Mouse (Mus musculus) forebrain, postnatal 0 days (tissue): Measurements from ENCODE around the gene Rhebl1. TPM values are rescaled to one million over a fixed set of nuclear protein-coding genes. Genes with fewer than 3 reads are reported as not detected.

ENCODE experiments used
- ATAC-seq: fragments of 200-750 bp; cut with Nextera tagmentation; 2 replicates; pipeline ENCODE4 v1.8.0; 2017; ENCODE audit warnings: mild to moderate bottlenecking, moderate library complexity
- DNase-seq: peaks from one replicate; pipeline ENCODE4 v3.0.0-alpha.2; 2015
- H3K27ac ChIP-seq: fragments of 300-500 bp; sonication (generic); 2 replicates; pipeline ENCODE4 v1.5.1; 2014; ENCODE audit warnings: low read depth, mild to moderate bottlenecking, antibody characterized with exemption, low read length, moderate library complexity, mixed read lengths
- H3K27me3 ChIP-seq: fragments of 300-500 bp; sonication (generic); 2 replicates; pipeline ENCODE4 v1.6.1; 2014; ENCODE audit warnings: mild to moderate bottlenecking, low read length, mixed read lengths; ENCODE audit not compliant: insufficient read depth
- H3K36me3 ChIP-seq: fragments of 300-500 bp; sonication (generic); 2 replicates; pipeline ENCODE4 v1.6.1; 2014; ENCODE audit warnings: mild to moderate bottlenecking, moderate library complexity; ENCODE audit not compliant: insufficient read depth
- H3K4me1 ChIP-seq: fragments of 300-500 bp; sonication (generic); 2 replicates; pipeline ENCODE4 v1.6.1; 2014; ENCODE audit warnings: antibody characterized with exemption; ENCODE audit not compliant: insufficient read depth
- H3K4me2 ChIP-seq: fragments of 300-500 bp; sonication (generic); 2 replicates; pipeline ENCODE4 v1.6.1; 2014; ENCODE audit warnings: low read depth, mild to moderate bottlenecking, moderate library complexity
- H3K4me3 ChIP-seq: fragments of 300-500 bp; sonication (generic); 2 replicates; pipeline ENCODE4 v1.5.1; 2014; ENCODE audit warnings: low read depth, low read length, mixed read lengths
- H3K9ac ChIP-seq: fragments of 300-500 bp; sonication (generic); 2 replicates; pipeline ENCODE4 v1.6.1; 2014; ENCODE audit warnings: mild to moderate bottlenecking
- H3K9me3 ChIP-seq: fragments of 300-500 bp; sonication (generic); 2 replicates; pipeline ENCODE4 v1.6.1; 2016; ENCODE audit warnings: low read length
- CTCF ChIP-seq: sonication (generic); IDR thresholded peaks from 2 replicates; pipeline ENCODE4 v1.5.1; 2016; ENCODE audit warnings: antibody characterized with exemption, control low read depth, low read depth
- WGBS: fragments of 180-500 bp; shearing (Covaris S2); extraction: QIAGEN DNeasy Blood & Tissue Kit; methylation state at CpG from one replicate; pipeline ENCODE4 v1.1.7; 2014; 5-methylcytosine and 5-hydroxymethylcytosine counted together
- polyA plus RNA-seq: library from polyadenylated mRNA; unstranded; fragments of >200 nt; fragmentation: Nextera tagmentation; extraction: Ambion mirVana; gene quantifications from 2 replicates; pipeline ENCODE4 v1.2.1, GENCODE M21; 2015
- total RNA-seq: library from RNA; depleted of rRNA; stranded (reverse); fragments of >200 nt; gene quantifications from 2 replicates; pipeline ENCODE4 v1.2.3, GENCODE M21; 2014

Rhebl1 gene
- total and polyA plus RNA-seq, 2 experiments from 2014 or later = 16.5 to 34.1 TPM

DNA sequence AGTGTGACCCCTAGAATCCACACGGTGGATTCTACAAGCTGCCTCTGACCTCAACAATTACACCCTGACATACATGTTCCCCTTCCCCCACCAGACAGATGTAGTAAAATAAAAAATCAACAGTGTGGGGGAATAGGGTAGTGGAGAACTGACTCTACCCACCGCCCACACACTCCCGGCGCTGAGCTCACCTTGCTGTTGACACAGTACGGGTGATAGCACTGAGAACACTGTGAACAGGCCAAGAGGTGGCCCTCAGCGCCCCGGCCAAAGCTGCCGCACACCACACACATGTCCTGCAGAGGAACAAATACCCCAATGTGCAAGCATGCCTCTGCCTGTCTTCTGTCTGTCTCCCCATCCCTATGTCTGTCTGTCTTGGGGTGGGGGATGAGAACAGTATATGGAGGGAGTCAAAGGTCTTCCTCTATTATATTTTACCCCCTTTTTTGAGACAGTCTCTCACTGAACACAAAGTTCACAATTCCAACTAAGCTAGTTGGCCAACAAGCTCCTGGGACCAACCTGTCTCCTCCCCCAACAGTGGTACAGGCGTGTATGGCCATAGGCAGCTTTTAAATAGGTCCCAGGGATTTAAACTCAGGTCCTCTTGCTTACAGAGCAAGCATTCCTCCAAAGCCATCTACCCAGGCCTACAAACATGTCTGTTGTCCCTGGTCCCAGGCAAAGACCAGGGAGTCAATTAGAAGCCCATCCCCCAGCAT is 34.9 kb downstream of the Rhebl1 start:
- Histone ChIP-seq H3K4me2 (no peak overlapping the region), H3K27me3 (no peaks in the 10 kb centered on the region), H3K9ac (no peak overlapping the region), H3K36me3 (peaks cover 98% of the 10 kb centered on the region), H3K4me3 (no peak overlapping the region), H3K27ac (no peak overlapping the region), H3K4me1 (no peaks in the 10 kb centered on the region), H3K9me3 (no peaks in the 10 kb centered on the region)
- 85% methylated on average over 9 of the region's 9 CpGs for WGBS
- ATAC-seq = no peak
- no peak for TF ChIP-seq CTCF
- no peak for DNase-seq

- ATAC-seq (no peak), DNase-seq (no peak)
- Histone ChIP-seq H3K4me2 (no peak overlapping the region), H3K9me3 (no peaks in the 10 kb centered on the region), H3K4me1 (no peaks in the 10 kb centered on the region), H3K27ac (no peak overlapping the region), H3K9ac (no peak overlapping the region), H3K36me3 (peaks cover 98% of the 10 kb centered on the region), H3K4me3 (no peak overlapping the region), H3K27me3 (no peaks in the 10 kb centered on the region)
- no peak for TF ChIP-seq CTCF
- 93% methylated on average over 16 of the region's 16 CpGs for WGBS
Measured at GRCm38 (mm10) chr15:98854214-98854613, 40.1 kb downstream of the Rhebl1 start.

DNA sequence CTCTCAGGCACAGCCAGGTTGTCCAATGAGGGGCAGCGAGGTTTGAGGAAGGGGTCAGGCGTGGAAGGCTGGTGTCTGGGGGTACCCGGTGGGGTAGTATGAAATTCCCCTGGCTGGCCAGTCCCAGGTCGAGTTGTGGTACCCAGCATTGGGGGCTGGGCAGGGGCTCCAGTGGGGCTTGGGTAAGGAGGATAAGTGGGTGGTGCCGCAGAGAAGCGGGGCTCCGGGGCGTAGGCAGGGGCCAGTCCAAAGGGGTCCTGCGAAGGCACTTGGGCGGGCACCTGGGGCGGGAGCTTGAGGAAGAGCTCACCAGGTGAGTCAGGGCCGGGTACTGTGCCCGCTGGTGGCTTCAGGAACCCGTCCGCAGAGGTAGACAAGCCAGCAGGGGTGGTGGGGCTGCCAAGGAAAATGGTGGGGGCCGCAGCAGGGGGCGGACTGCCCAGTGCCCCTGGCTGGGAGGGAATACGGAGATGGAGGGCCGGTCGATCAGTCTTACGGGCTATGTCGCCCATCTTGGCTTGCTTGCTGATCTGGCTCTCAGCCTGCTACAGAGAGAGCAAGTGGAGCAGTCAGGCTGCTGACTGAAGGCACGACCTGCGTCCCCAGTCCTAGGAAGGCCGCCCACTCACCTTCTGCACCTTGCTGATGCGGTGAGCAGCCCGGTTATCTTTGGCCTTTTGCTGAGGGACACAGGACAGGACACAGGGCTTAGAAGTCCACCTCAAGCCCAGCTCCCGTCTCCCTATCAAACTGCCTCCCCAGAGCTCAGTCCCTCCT is 41.0 kb downstream of the Rhebl1 start:
- H3K4me1 ChIP-seq = no peaks in the 10 kb centered on the region
- H3K27me3 ChIP-seq = no peaks in the 10 kb centered on the region
- no peak for ATAC-seq
- H3K9ac ChIP-seq = no peak overlapping the region
- 91% methylated on average over 28 of the region's 28 CpGs for WGBS
- peaks cover 100% of the 10 kb centered on the region for H3K36me3 ChIP-seq
- H3K4me2 ChIP-seq = no peak overlapping the region
- no peaks in the 10 kb centered on the region for H3K9me3 ChIP-seq
- no peak overlapping the region for H3K4me3 ChIP-seq
- DNase-seq = no peak
- H3K27ac ChIP-seq = no peak overlapping the region
- no peak for TF ChIP-seq CTCF

DNA sequence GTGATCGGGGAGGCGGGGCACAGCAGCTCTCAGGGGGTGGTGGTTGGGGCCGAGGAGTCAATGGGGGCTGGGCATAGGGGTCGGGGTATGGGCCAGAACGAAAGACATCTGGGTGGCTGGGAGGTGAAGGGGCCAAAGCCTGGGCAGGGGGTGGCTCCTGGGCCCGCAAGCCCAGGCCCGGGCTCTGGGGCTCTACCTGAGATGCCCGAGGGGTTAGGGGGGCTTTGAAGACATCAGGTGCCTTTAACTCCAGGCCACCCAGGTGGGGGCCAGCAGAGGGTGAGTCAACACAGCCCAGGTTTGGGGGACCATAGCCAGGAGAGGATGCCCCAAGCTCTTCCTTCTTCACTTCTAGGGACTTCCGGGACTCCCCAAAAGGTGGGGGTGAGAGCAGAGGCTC is 41.6 kb downstream of the Rhebl1 start:
- H3K4me2 ChIP-seq = no peak overlapping the region
- H3K36me3 ChIP-seq = peaks cover 99% of the 10 kb centered on the region
- ATAC-seq (no peak), DNase-seq (no peak)
- H3K9me3 ChIP-seq = no peaks in the 10 kb centered on the region
- no peak for TF ChIP-seq CTCF
- H3K4me1 ChIP-seq = no peaks in the 10 kb centered on the region
- 96% methylated on average over 9 of the region's 9 CpGs for WGBS
- H3K27me3 ChIP-seq = no peaks in the 10 kb centered on the region
- H3K27ac ChIP-seq = no peak overlapping the region
- H3K9ac ChIP-seq = no peak overlapping the region
- no peak overlapping the region for H3K4me3 ChIP-seq

GRCm38 (mm10) chr15:98852071-98852470 is 42.3 kb downstream of the Rhebl1 start:
- no peak for DNase-seq
- 96% methylated on average over 9 of the region's 9 CpGs for WGBS
- Histone ChIP-seq H3K4me1 (no peaks in the 10 kb centered on the region), H3K27me3 (no peaks in the 10 kb centered on the region), H3K9me3 (no peaks in the 10 kb centered on the region), H3K36me3 (peaks cover 99% of the 10 kb centered on the region), H3K4me2 (no peak overlapping the region), H3K27ac (no peak overlapping the region), H3K4me3 (no peak overlapping the region), H3K9ac (no peak overlapping the region)
- ATAC-seq = no peak
- no peak for TF ChIP-seq CTCF

DNA sequence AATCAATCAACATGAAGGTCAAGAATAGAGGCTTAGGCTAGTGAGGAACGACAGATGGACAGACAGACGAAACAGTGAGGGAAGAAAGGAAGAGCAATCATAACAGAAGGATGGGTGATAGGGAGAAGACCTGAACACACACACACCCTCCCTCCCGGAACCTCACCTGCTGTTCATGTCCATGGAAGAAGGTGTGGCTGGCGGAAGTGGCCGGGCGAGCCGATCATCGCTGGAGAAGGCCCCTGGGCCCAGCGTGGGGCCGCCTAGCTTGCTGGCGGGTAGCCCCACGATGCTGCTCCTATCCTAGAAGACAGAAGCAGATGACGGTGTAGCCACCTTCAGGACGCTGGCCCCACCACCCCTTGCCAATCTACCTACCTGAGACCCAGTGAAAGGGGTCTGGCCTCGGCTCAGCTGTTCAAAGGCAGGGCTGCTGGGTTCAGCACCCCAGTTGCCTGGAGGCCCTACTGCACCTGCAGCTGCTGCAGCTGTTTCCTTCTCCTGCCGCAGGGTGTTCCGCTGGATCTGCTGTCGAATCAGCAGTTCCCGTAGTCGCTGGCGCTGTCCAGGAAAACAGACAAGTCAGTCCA is 43.0 kb downstream of the Rhebl1 start:
- Histone ChIP-seq H3K9me3 (no peaks in the 10 kb centered on the region), H3K4me1 (no peaks in the 10 kb centered on the region), H3K4me3 (no peak overlapping the region), H3K4me2 (no peak overlapping the region), H3K36me3 (peaks cover 99% of the 10 kb centered on the region), H3K9ac (no peak overlapping the region), H3K27me3 (no peaks in the 10 kb centered on the region), H3K27ac (no peak overlapping the region)
- WGBS = 93% methylated on average over 21 of the region's 21 CpGs
- DNase-seq = no peak
- ATAC-seq = no peak
- no peak for TF ChIP-seq CTCF

DNA sequence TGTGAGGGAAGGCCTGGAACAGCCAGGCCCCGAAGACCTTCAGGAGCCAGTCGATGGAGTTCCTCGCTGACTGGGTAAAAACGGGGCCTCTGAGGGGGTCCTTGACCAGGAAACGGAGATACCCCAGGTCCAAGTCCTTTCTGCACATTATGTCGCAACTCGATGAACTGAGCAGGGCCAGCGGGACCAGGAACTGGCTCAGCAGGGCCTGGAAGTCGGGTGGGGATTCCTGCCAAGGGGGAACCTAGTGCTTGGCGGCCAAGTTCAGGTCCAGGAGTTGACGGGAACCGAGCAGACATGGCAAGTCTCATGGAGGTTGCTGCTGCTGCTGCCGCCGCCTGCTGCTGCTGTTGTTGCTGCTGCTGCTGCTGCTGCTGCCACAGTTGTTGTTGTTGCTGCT is 43.7 kb downstream of the Rhebl1 start:
- no peaks in the 10 kb centered on the region for H3K4me1 ChIP-seq
- no peak overlapping the region for H3K4me2 ChIP-seq
- no peak for ATAC-seq
- no peak for TF ChIP-seq CTCF
- peaks cover 99% of the 10 kb centered on the region for H3K36me3 ChIP-seq
- no peaks in the 10 kb centered on the region for H3K9me3 ChIP-seq
- DNase-seq = no peak
- no peak overlapping the region for H3K9ac ChIP-seq
- H3K4me3 ChIP-seq = no peak overlapping the region
- no peak overlapping the region for H3K27ac ChIP-seq
- no peaks in the 10 kb centered on the region for H3K27me3 ChIP-seq
- 90% methylated on average over 14 of the region's 14 CpGs for WGBS
